Mouse (Mus musculus) liver, embryonic 14.5 days (tissue): Measurements from ENCODE around the gene Zfp444. TPM values are rescaled to one million over a fixed set of nuclear protein-coding genes. Genes with fewer than 3 reads are reported as not detected.
"Not testable (repeated sequence)": the region's sequence is repeated elsewhere in the genome, so short reads cannot be mapped to it uniquely, and the experiment has no call there.

Experiments used
- ATAC-seq: fragments of 200-750 bp; cut with Nextera tagmentation; 2 replicates; pipeline ENCODE4 v1.8.0; 2017; ENCODE audit warnings: moderate number of reproducible peaks, mild to moderate bottlenecking, moderate library complexity; ENCODE audit not compliant: insufficient read depth
- DNase-seq, 3 experiments: peaks; one replicate each; pipeline ENCODE4 v3.0.0-alpha.2; 2012 to 2013; ENCODE audit warnings: low read depth in 3 of 3, low spot score in 3 of 3
- H3K27ac ChIP-seq: fragments of 300-500 bp; sonication (generic); 2 replicates; pipeline ENCODE4 v1.5.1; 2014; ENCODE audit warnings: moderate library complexity, mild to moderate bottlenecking, control low read depth, inconsistent platforms
- H3K27me3 ChIP-seq: fragments of 300-500 bp; sonication (generic); 2 replicates; pipeline ENCODE4 v1.6.1; 2014; ENCODE audit warnings: mild to moderate bottlenecking, low read length, moderate library complexity; ENCODE audit not compliant: control insufficient read depth, insufficient read depth
- H3K36me3 ChIP-seq: fragments of 300-500 bp; sonication (generic); replicated peaks from 2 replicates; pipeline ENCODE4 v1.6.1; 2014; ENCODE audit warnings: low read depth; ENCODE audit not compliant: control insufficient read depth, insufficient read depth
- H3K4me1 ChIP-seq, 2 experiments: fragments of 200-500 bp in 1 of 2; fragments of 300-500 bp in 1 of 2; sonication (generic) in 1 of 2; replicated peaks; 2 replicates each; pipeline ENCODE4 v1.6.1; 2012 to 2014; ENCODE audit warnings: antibody characterized with exemption in 1 of 2, inconsistent platforms in 1 of 2, low read length in 1 of 2; ENCODE audit not compliant: control insufficient read depth in 2 of 2, insufficient read depth in 2 of 2
- H3K4me2 ChIP-seq: fragments of 300-500 bp; sonication (generic); 2 replicates; pipeline ENCODE4 v1.6.1; 2014; ENCODE audit warnings: low read depth, mild to moderate bottlenecking, control low read depth, moderate library complexity
- H3K4me3 ChIP-seq, 2 experiments: fragments of 200-500 bp in 1 of 2; fragments of 300-500 bp in 1 of 2; sonication (generic) in 1 of 2; 2 replicates each; pipeline ENCODE4 v1.5.1; 2012 to 2014; ENCODE audit warnings: low read depth in 2 of 2, low read length in 2 of 2, mild to moderate bottlenecking in 2 of 2, control low read depth in 1 of 2, inconsistent platforms in 1 of 2, moderate library complexity in 1 of 2; ENCODE audit not compliant: insufficient read depth in 1 of 2
- H3K9ac ChIP-seq: fragments of 300-500 bp; sonication (generic); replicated peaks from 2 replicates; pipeline ENCODE4 v1.6.1; 2014; ENCODE audit warnings: mild to moderate bottlenecking, control low read depth, moderate library complexity
- H3K9me3 ChIP-seq: fragments of 300-500 bp; sonication (generic); 2 replicates; pipeline ENCODE4 v1.6.1; 2016; ENCODE audit warnings: low read length, mixed read lengths; ENCODE audit not compliant: control insufficient read depth
- CTCF ChIP-seq: IDR thresholded peaks from 2 replicates; pipeline ENCODE4 v1.5.1; 2016; ENCODE audit warnings: antibody characterized with exemption, low read depth, control low read depth
- EP300 ChIP-seq: IDR thresholded peaks from 2 replicates; pipeline ENCODE4 v1.6.1; 2016; ENCODE audit warnings: antibody characterized with exemption, low read depth
- WGBS: fragments of 180-500 bp; shearing (Covaris S2); extraction: QIAGEN DNeasy Blood & Tissue Kit; methylation state at CpG from one replicate; pipeline ENCODE4 v1.1.7; 2014; ENCODE audit not compliant: insufficient replicate concordance; 5-methylcytosine and 5-hydroxymethylcytosine counted together
- polyA plus RNA-seq, 2 experiments: library from polyadenylated mRNA; depleted of rRNA in 1 of 2; stranded (reverse) in 1 of 2; unstranded in 1 of 2; fragments of >200 nt; fragmentation: Nextera tagmentation in 1 of 2; extraction: Ambion mirVana in 1 of 2; gene quantifications; 2 replicates each; pipeline versions ENCODE4 v1.2.1 to v1.2.3; 2012 to 2014

The Zfp444 gene
- polyA plus RNA-seq, 2 experiments, result 10.1 to 15.0 TPM

DNA sequence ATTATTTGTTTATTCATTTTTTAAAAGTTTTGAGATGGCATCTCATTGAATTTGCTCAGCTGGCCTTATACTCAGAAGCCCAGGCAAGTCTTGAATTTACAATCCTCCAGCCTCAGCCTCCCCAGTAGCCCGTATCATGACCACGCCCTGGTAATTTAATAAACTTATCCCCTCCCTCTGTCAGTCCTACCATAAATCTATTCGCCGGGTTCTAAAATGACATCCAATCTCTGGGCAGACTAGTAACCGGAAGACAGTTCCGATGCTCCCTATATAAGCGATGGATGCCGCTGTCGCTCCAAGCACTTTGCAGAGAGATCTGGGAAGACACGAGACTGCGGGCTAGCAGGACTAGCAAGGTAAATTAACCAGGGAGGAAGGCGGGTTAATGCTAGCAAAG, 50.0 kb downstream of the Zfp444 start, which contains the start of gene Zscan5b:
Gene Zscan5b (plus strand): TSS at position 301 of the 400 bp plus-strand sequence.
- Histone ChIP-seq H3K4me1 (no peaks in the 10 kb centered on the region), H3K27ac (no peak within 1 kb of the TSS), H3K9me3 (no peaks in the 10 kb centered on the region; the same call in 1 of the 2 replicates), H3K27me3 (no peaks in the 10 kb centered on the region), H3K4me2 (no peak within 1 kb of the TSS), H3K4me3 (no peak within 1 kb of the TSS), H3K9ac (no peak within 1 kb of the TSS), H3K36me3 (no peaks in the 10 kb centered on the region)
- WGBS, result 76% methylated on average over 12 of the region's 12 CpGs
- ATAC-seq, result no peak
- TF ChIP-seq EP300 (no peak), CTCF (no peak)
- no peak for DNase-seq

DNA sequence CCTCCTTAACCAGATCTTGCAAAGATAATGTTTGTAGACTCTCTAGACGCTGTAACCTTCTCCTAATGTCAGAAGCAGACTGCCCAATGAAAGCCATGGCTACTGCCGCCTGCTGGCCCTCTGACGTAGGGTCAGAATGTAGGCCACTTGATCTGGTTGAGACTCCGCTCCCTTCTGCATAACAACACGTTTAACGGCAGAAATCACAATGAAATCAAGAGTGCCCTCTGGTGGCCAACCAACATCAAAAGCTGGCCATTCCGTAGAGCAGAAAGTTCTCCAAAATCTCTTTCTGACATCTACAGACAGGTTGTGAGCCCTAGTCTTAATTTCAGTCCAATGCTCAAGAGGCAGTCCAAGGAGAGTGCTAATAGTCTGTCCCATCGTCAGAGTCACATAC, 56.5 kb downstream of the Zfp444 start:
- 47% methylated on average over 8 of the region's 8 CpGs for WGBS
- H3K9ac ChIP-seq, H3K9me3 ChIP-seq, DNase-seq, H3K27me3 ChIP-seq, H3K4me2 ChIP-seq, ATAC-seq, H3K4me1 ChIP-seq, H3K4me3 ChIP-seq, H3K36me3 ChIP-seq, H3K27ac ChIP-seq: not testable (repeated sequence)
- TF ChIP-seq CTCF, result 0 out of 2 replicates have a peak, but pooled peaks have one; percentile 9

DNA sequence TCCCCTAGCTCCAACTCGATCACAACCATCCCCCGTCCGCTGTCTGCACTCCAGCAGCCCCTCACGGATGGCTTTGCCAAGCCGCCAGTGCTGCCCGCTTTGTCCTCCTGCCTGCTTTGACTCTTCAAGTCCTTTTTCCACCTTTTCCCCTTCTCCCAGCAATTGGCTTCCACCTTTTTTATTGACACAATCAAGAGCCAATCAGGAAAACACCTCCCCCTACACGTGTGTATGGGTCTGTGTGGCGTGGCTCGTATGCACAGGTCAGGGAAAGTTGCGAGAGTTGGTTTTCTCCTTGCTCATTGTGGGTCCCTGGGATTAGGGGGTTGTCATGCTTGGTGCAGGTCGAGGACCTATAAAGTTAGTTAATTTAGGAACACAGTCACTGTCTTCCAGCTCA, 67.8 kb downstream of the Zfp444 start:
- Histone ChIP-seq H3K27ac (no peak overlapping the region), H3K4me1 (no peaks in the 10 kb centered on the region), H3K9me3 (no peaks in the 10 kb centered on the region), H3K4me2 (no peak overlapping the region), H3K9ac (no peak overlapping the region), H3K36me3 (no peaks in the 10 kb centered on the region), H3K27me3 (no peaks in the 10 kb centered on the region), H3K4me3 (no peak overlapping the region)
- TF ChIP-seq EP300 (no peak), CTCF (no peak)
- ATAC-seq (no peak), DNase-seq (no peak)
- WGBS, result 40% methylated on average over 11 of the region's 11 CpGs

DNA sequence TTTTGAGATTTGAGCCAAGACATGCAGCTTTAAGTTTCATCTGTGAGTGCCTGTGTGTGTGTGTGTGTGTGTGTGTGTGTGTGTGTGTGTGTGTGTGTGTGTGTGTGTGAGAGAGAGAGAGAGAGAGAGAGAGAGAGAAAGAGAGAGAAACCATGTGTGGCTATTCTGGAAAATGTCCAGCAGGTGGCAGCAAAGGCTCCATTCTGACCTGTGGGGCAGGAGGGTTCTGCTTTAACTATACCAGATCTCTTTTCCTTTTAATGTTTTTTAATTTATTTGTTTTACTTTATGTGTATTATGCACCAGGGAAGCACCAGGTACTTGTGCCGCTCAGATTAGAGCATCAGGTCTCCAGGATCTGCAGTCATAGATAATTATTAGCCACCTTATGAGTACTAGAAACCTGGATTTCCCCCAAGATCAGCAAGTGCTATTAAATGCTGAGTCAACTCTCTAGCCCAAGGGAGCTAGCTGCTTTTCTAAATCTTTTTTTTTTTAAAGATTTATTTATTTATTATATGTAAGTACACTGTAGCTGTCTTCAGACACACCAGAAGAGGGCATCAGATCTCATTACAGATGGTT, 68.9 kb downstream of the Zfp444 start:
- H3K27ac ChIP-seq, H3K36me3 ChIP-seq, ATAC-seq, H3K4me1 ChIP-seq, H3K9me3 ChIP-seq, H3K4me3 ChIP-seq, H3K27me3 ChIP-seq, H3K4me2 ChIP-seq, H3K9ac ChIP-seq: not testable (repeated sequence)
- 20% methylated on average over 1 of the region's 1 CpGs for WGBS
- peak; percentile 2 to 12 (median 10) for DNase-seq
- peak; percentile 76 for TF ChIP-seq CTCF

Other genes with a start within 250 kb of the Zfp444 start
- not detected in 2 replicates for gene Vmn1r65, start 161.2 kb upstream of the Zfp444 start, polyA plus RNA-seq (2012; rRNA removed)
- not detected in 2 replicates for gene Vmn1r65, start 161.2 kb upstream of the Zfp444 start, polyA plus RNA-seq (2014; fragmentation: Nextera tagmentation; extraction: Ambion mirVana)
- gene Nlrp4c, start 127.1 kb upstream of the Zfp444 start, polyA plus RNA-seq (2012; rRNA removed), result not detected in 2 replicates
- gene Nlrp4c, start 127.1 kb upstream of the Zfp444 start, polyA plus RNA-seq (2014; fragmentation: Nextera tagmentation; extraction: Ambion mirVana), result not detected in 2 replicates
- 11.6 and 12.5 TPM in 2 replicates for gene Zfp787, start 16.2 kb upstream of the Zfp444 start, polyA plus RNA-seq (2012; rRNA removed)
- gene Zfp787, start 16.2 kb upstream of the Zfp444 start, polyA plus RNA-seq (2014; fragmentation: Nextera tagmentation; extraction: Ambion mirVana), result 6.7 and 6.9 TPM in 2 replicates
- gene Galp, start 24.9 kb downstream of the Zfp444 start, polyA plus RNA-seq (2012; rRNA removed), result not detected in 2 replicates
- not detected in 2 replicates for gene Galp, start 24.9 kb downstream of the Zfp444 start, polyA plus RNA-seq (2014; fragmentation: Nextera tagmentation; extraction: Ambion mirVana)
- gene Zscan5b, start 50.1 kb downstream of the Zfp444 start, polyA plus RNA-seq (2012; rRNA removed), result not detected in 2 replicates
- gene Zscan5b, start 50.1 kb downstream of the Zfp444 start, polyA plus RNA-seq (2014; fragmentation: Nextera tagmentation; extraction: Ambion mirVana), result not detected in 2 replicates
- gene Epp13, start 80.5 kb downstream of the Zfp444 start, polyA plus RNA-seq (2012; rRNA removed), result not detected in 2 replicates
- not detected in 2 replicates for gene Epp13, start 80.5 kb downstream of the Zfp444 start, polyA plus RNA-seq (2014; fragmentation: Nextera tagmentation; extraction: Ambion mirVana)
- gene Zfp667, start 114.4 kb downstream of the Zfp444 start, polyA plus RNA-seq (2012; rRNA removed), result 1.7 and 2.2 TPM in 2 replicates
- 5.3 and 6.6 TPM in 2 replicates for gene Zfp667, start 114.4 kb downstream of the Zfp444 start, polyA plus RNA-seq (2014; fragmentation: Nextera tagmentation; extraction: Ambion mirVana)
- gene Zfp583, start 159.1 kb downstream of the Zfp444 start, polyA plus RNA-seq (2012; rRNA removed), result 0.73 and 0.79 TPM in 2 replicates
- gene Zfp583, start 159.1 kb downstream of the Zfp444 start, polyA plus RNA-seq (2014; fragmentation: Nextera tagmentation; extraction: Ambion mirVana), result 0.54 and 0.88 TPM in 2 replicates
- gene Gm3854, start 171.5 kb downstream of the Zfp444 start, polyA plus RNA-seq (2012; rRNA removed), result 0.13 and 0.20 TPM in 2 replicates
- 0.06 and 0.16 TPM in 2 replicates for gene Gm3854, start 171.5 kb downstream of the Zfp444 start, polyA plus RNA-seq (2014; fragmentation: Nextera tagmentation; extraction: Ambion mirVana)
- gene Zfp78, start 191.1 kb downstream of the Zfp444 start, polyA plus RNA-seq (2012; rRNA removed), result 0.23 and 0.67 TPM in 2 replicates
- 0.76 and 0.83 TPM in 2 replicates for gene Zfp78, start 191.1 kb downstream of the Zfp444 start, polyA plus RNA-seq (2014; fragmentation: Nextera tagmentation; extraction: Ambion mirVana)
- gene Zfp28, start 211.1 kb downstream of the Zfp444 start, polyA plus RNA-seq (2012; rRNA removed), result 0.63 and 1.0 TPM in 2 replicates
- gene Zfp28, start 211.1 kb downstream of the Zfp444 start, polyA plus RNA-seq (2014; fragmentation: Nextera tagmentation; extraction: Ambion mirVana), result 0.91 and 1.2 TPM in 2 replicates
- 0.03 and 0.42 TPM in 2 replicates for gene Smim17, start 226.5 kb downstream of the Zfp444 start, polyA plus RNA-seq (2012; rRNA removed)
- not detected in 2 replicates for gene Smim17, start 226.5 kb downstream of the Zfp444 start, polyA plus RNA-seq (2014; fragmentation: Nextera tagmentation; extraction: Ambion mirVana)
- gene Gm20715, start 238.1 kb downstream of the Zfp444 start, polyA plus RNA-seq (2012; rRNA removed), result not detected in 2 replicates
- not detected in 2 replicates for gene Gm20715, start 238.1 kb downstream of the Zfp444 start, polyA plus RNA-seq (2014; fragmentation: Nextera tagmentation; extraction: Ambion mirVana)